Mouse (Mus musculus) G1E (cell line): ENCODE data around the gene Ncoa3.

Experiments
- CTCF ChIP-seq: IDR thresholded peaks from 2 replicates; pipeline ENCODE4 v1.5.1; 2012; ENCODE audit warnings: low read depth, low read length, inconsistent platforms, mixed read lengths
- GATA1 ChIP-seq: IDR thresholded peaks from 2 replicates; pipeline ENCODE4 v1.6.1; 2012; ENCODE audit warnings: borderline replicate concordance, low read length, inconsistent platforms, mixed read lengths

DNA sequence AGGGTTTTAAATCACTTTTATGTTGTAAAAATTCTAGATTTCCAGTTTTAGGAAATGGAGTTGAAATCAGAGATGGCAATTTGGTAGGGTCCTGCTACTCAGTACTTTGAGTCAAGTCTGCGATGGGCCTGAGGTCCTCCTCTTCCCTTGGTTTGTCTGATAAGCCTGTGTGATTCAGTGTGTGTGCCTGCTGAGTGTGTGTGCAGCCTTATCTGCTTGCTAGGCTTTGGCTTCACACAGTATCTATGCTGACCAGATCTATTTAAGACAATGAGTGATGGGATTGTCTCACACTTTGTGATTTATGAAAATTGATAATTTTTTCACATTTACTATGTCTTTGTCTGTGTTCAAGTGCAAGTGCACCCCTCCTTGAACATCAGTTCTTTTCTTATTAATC is 50.1 kb downstream of the Ncoa3 start:
- TF ChIP-seq CTCF, result no peak
- no peak for TF ChIP-seq GATA1
